Comparison of ENCODE assay signal across 1 mouse cellular context in genomic region chr11:54062086-54062752, GRCm38 (mm10).
TF ChIP-seq lines count a peak whose summit lies in the region.

No protein-coding gene starts in this region.

TF ChIP-seq in CH12.LX, 34 proteins besides CTCF, POLR2A, EP300 and RAD21 (continued from another document):
- TF ChIP-seq USF2 (conservative IDR thresholded peaks at IDR 0.05; ENCODE audit: low read depth, low read length) (no peak), RCOR1 (conservative IDR thresholded peaks at IDR 0.05; ENCODE audit: low read depth, low read length) (no peak)
